Mouse (Mus musculus) spleen, adult 2 months (tissue): ENCODE results near the gene Ndufs2. TPM values are rescaled to one million over a fixed set of nuclear protein-coding genes. Genes with fewer than 3 reads are reported as not detected.

Experiments
- DNase-seq, 2 experiments: peaks; one replicate each; pipeline versions ENCODE4 v3.0.0 to v3.0.0-alpha.2; 2012 to 2021; ENCODE audit warnings: low spot score in 2 of 2, low read depth in 1 of 2
- H3K27ac ChIP-seq: fragments of 200-500 bp; 2 replicates; pipeline ENCODE4 v1.5.1; 2012; ENCODE audit warnings: low read length, inconsistent platforms; ENCODE audit not compliant: insufficient read depth
- H3K27me3 ChIP-seq: fragments of 200-500 bp; 2 replicates; pipeline ENCODE4 v1.6.1; 2012; ENCODE audit warnings: mild to moderate bottlenecking, moderate library complexity, low read length, inconsistent platforms; ENCODE audit not compliant: control insufficient read depth, insufficient read depth
- H3K36me3 ChIP-seq: fragments of 200-500 bp; 2 replicates; pipeline ENCODE4 v1.6.1; 2012; ENCODE audit warnings: mild to moderate bottlenecking, low read length, inconsistent platforms; ENCODE audit not compliant: control insufficient read depth, insufficient read depth
- H3K4me1 ChIP-seq: fragments of 200-500 bp; 2 replicates; pipeline ENCODE4 v1.6.1; 2011; ENCODE audit warnings: inconsistent platforms; ENCODE audit not compliant: control insufficient read depth, insufficient read depth, insufficient read length
- H3K4me3 ChIP-seq: fragments of 200-500 bp; 2 replicates; pipeline ENCODE4 v1.5.1; 2011; ENCODE audit warnings: mild to moderate bottlenecking, inconsistent platforms; ENCODE audit not compliant: insufficient read depth, insufficient read length; ENCODE audit errors: extremely low read depth
- CTCF ChIP-seq: fragments of 200-500 bp; IDR thresholded peaks from 2 replicates; pipeline ENCODE4 v1.5.1; 2011; ENCODE audit warnings: mild to moderate bottlenecking, inconsistent platforms; ENCODE audit not compliant: insufficient read depth, insufficient read length, insufficient replicate concordance; ENCODE audit errors: extremely low read depth
- POLR2A ChIP-seq: fragments of 200-500 bp; IDR thresholded peaks from 2 replicates; pipeline ENCODE4 v1.6.1; 2011; ENCODE audit warnings: low read depth, low read length, inconsistent platforms
- whole genome bisulfite sequencing: fragments of 180-500 bp; shearing (Covaris S2); methylation state at CpG from one replicate; pipeline ENCODE4 v1.1.7; 2018; 5-methylcytosine and 5-hydroxymethylcytosine counted together
- polyA plus RNA-seq: library from polyadenylated mRNA; depleted of rRNA; stranded (reverse); fragments of >200 nt; gene quantifications from 2 replicates; pipeline ENCODE4 v1.2.3, GENCODE M21; 2012

Ndufs2 gene
- polyA plus RNA-seq, 1 experiment, result 59.6 TPM

- 92% methylated on average over 24 of the region's 24 CpGs for WGBS
- 0 out of 2 replicates have a peak, but pooled peaks cover 2% of the 10 kb centered on the region for H3K27me3 ChIP-seq
- no peak overlapping the region for H3K27ac ChIP-seq
- no peaks in the 10 kb centered on the region for H3K36me3 ChIP-seq
- no peak for DNase-seq
- H3K4me3 ChIP-seq, result no peak overlapping the region
- TF ChIP-seq CTCF, result no peak
- TF ChIP-seq POLR2A, result no peak
- H3K4me1 ChIP-seq, result no peaks in the 10 kb centered on the region
These were observed 5.1 kb upstream of the Ndufs2 start for GRCm38 (mm10) chr1:171256095-171256818.

- no peak for TF ChIP-seq POLR2A
- TF ChIP-seq CTCF, result no peak
- Histone ChIP-seq H3K27me3 (0 out of 2 replicates have a peak, but pooled peaks cover 1% of the 10 kb centered on the region), H3K4me3 (no peak overlapping the region), H3K4me1 (no peaks in the 10 kb centered on the region), H3K27ac (no peak overlapping the region), H3K36me3 (no peaks in the 10 kb centered on the region)
- WGBS, result 87% methylated on average over 17 of the region's 17 CpGs
- no peak for DNase-seq
These were observed 1.2 kb upstream of the Ndufs2 start for GRCm38 (mm10) chr1:171252415-171252814.

- DNase-seq, result no peak
These were observed 571 bp upstream of the Ndufs2 start for GRCm38 (mm10) chr1:171251594-171252324.

GRCm38 (mm10) chr1:171249913-171250600 is 1.1 kb downstream of the Ndufs2 start, which contains the start of gene Adamts4:
TSS of gene Adamts4 (plus strand) at chr1:171250421.
- no peak within 1 kb of the TSS for H3K4me3 ChIP-seq
- no peaks in the 10 kb centered on the region for H3K36me3 ChIP-seq
- peaks cover 4% of the 10 kb centered on the region; the same call in 1 of the 2 replicates for H3K4me1 ChIP-seq
- no peak for DNase-seq
- no peak within 1 kb of the TSS for H3K27ac ChIP-seq
- 30% methylated on average over 5 of the region's 5 CpGs for WGBS
- TF ChIP-seq CTCF (no peak), POLR2A (no peak)
- 0 out of 2 replicates have a peak, but pooled peaks cover 1% of the 10 kb centered on the region for H3K27me3 ChIP-seq

More at GRCm38 (mm10) chr1:171251594-171252324, 571 bp upstream of the Ndufs2 start:
- Histone ChIP-seq H3K27me3 (0 out of 2 replicates have a peak, but pooled peaks cover 1% of the 10 kb centered on the region), H3K36me3 (no peaks in the 10 kb centered on the region), H3K4me3 (no peak overlapping the region), H3K27ac (no peak overlapping the region), H3K4me1 (no peaks in the 10 kb centered on the region)
- no peak for TF ChIP-seq CTCF
- TF ChIP-seq POLR2A, result no peak
- 36% methylated on average over 13 of the region's 13 CpGs for whole genome bisulfite sequencing

- peaks cover 2% of the 10 kb centered on the region; the same call in 1 of the 2 replicates for H3K36me3 ChIP-seq
- no peak for DNase-seq
- TF ChIP-seq CTCF (no peak), POLR2A (no peak)
- 44% methylated on average over 3 of the region's 3 CpGs for WGBS
- peak overlapping the region; percentile 18 for H3K27ac ChIP-seq
- no peak overlapping the region for H3K4me3 ChIP-seq
- peaks cover 4% of the 10 kb centered on the region; the same call in 1 of the 2 replicates for H3K4me1 ChIP-seq
- H3K27me3 ChIP-seq, result 0 out of 2 replicates have a peak, but pooled peaks cover 1% of the 10 kb centered on the region
These were observed 2.6 kb downstream of the Ndufs2 start for GRCm38 (mm10) chr1:171248386-171249226.

GRCm38 (mm10) chr1:171247916-171248315 is 3.3 kb downstream of the Ndufs2 start:
- Histone ChIP-seq H3K4me3 (no peak overlapping the region), H3K36me3 (peaks cover 2% of the 10 kb centered on the region; the same call in 1 of the 2 replicates), H3K27ac (peak overlapping the region; percentile 18), H3K4me1 (peaks cover 4% of the 10 kb centered on the region; the same call in 1 of the 2 replicates), H3K27me3 (0 out of 2 replicates have a peak, but pooled peaks cover 1% of the 10 kb centered on the region)
- 59% methylated on average over 4 of the region's 4 CpGs for WGBS
- no peak for TF ChIP-seq POLR2A
- TF ChIP-seq CTCF, result no peak
- DNase-seq, result no peak
